Mouse (Mus musculus) cerebellum, adult 2 months (tissue): ENCODE data around the gene Vtcn1. TPM values are rescaled to one million over a fixed set of nuclear protein-coding genes. Genes with fewer than 3 reads are reported as not detected.

Source experiments
- DNase-seq, 2 experiments: peaks; one replicate each; pipeline ENCODE4 v3.0.0; 2021
- H3K27ac ChIP-seq: fragments of 200-500 bp; 2 replicates; pipeline ENCODE4 v1.5.1; 2012; ENCODE audit warnings: low read length, control low read depth, inconsistent platforms; ENCODE audit not compliant: insufficient read depth
- H3K27me3 ChIP-seq: fragments of 200-500 bp; 2 replicates; pipeline ENCODE4 v1.6.1; 2012; ENCODE audit warnings: inconsistent platforms, mild to moderate bottlenecking, low read length, moderate library complexity; ENCODE audit not compliant: control insufficient read depth, insufficient read depth
- H3K4me1 ChIP-seq: fragments of 200-500 bp; 2 replicates; pipeline ENCODE4 v1.6.1; 2011; ENCODE audit warnings: low read length; ENCODE audit not compliant: control insufficient read depth, insufficient read depth
- H3K4me3 ChIP-seq: fragments of 200-500 bp; replicated peaks from 2 replicates; pipeline ENCODE3; 2011; ENCODE audit warnings: mild to moderate bottlenecking, low read depth, low read length, control low read depth; ENCODE audit not compliant: insufficient read depth
- CTCF ChIP-seq: fragments of 200-500 bp; IDR thresholded peaks from 2 replicates; pipeline ENCODE4 v1.5.1; 2011; ENCODE audit warnings: low read depth, mild to moderate bottlenecking, control low read depth, low read length, moderate library complexity, borderline replicate concordance; ENCODE audit not compliant: insufficient read depth
- POLR2A ChIP-seq: fragments of 200-500 bp; IDR thresholded peaks from 2 replicates; pipeline ENCODE4 v1.6.1; 2011; ENCODE audit warnings: low read length, control low read depth, borderline replicate concordance; ENCODE audit not compliant: insufficient read depth
- WGBS: fragments of 180-500 bp; shearing (Covaris S2); methylation state at CpG from one replicate; pipeline ENCODE4 v1.1.7; 2018; 5-methylcytosine and 5-hydroxymethylcytosine counted together
- polyA plus RNA-seq: library from polyadenylated mRNA; depleted of rRNA; stranded (reverse); fragments of >200 nt; gene quantifications from 2 replicates; pipeline ENCODE4 v1.2.3, GENCODE M21; 2012

Gene Vtcn1
- polyA plus RNA-seq, 1 experiment: 0.03 TPM

DNA sequence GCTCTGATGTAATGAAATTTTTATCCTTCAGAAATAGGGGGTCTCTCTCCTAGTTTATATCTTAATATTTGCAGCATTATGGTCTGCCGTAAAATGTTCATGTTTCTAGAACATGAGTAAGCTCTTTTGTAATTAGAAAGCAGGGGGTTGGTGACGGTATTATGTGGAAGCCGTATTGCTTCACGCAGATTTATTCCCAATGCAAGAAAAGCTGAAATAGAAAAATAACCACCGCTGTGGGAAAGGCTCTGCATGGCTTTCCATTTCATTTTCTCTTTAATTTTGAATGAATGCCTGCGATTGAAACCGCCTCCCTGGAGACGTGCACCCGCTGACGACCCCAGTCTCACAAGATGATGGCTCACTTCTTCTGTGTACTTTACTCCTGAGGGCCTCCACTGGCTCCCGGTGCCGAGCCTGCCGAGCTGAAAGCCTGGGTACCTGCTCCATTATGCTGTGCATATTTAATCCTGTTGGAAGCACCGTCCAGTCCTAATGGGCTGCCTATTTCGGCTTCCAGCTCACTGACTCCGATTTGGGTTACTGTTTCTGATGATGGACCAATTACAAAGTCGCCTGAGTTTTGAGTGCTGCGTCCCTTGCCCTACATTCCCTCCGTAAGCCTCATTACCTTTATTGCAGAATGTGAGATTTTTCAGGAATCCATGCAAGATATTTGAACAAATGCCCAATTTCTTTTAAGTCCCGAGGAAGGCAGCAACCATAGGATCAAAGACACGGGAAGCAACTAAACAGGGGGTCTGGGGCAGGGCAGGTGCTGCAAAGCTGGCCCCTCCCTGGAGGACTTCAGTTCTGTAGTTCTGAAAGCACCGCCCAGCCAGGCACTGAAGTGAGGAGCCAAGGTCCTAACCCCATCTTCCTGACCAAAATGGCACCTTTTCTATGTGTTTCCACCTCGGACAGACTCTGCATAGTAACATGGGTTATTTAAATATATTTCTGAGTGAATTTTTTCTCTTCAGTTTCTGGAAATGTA is 36.3 kb downstream of the Vtcn1 start:
- no peak overlapping the region for H3K27ac ChIP-seq
- no peak for DNase-seq
- no peaks in the 10 kb centered on the region for H3K27me3 ChIP-seq
- H3K4me3 ChIP-seq: no peak overlapping the region
- peaks cover 3% of the 10 kb centered on the region; the same call in 1 of the 2 replicates for H3K4me1 ChIP-seq
- TF ChIP-seq CTCF (no peak), POLR2A (no peak)
- WGBS: 60% methylated on average over 23 of the region's 23 CpGs

GRCm38 (mm10) chr3:100866946-100867345 is 41.7 kb downstream of the Vtcn1 start:
- Histone ChIP-seq H3K4me3 (no peak overlapping the region), H3K4me1 (no peaks in the 10 kb centered on the region), H3K27ac (no peak overlapping the region), H3K27me3 (no peaks in the 10 kb centered on the region)
- TF ChIP-seq POLR2A (no peak), CTCF (no peak)
- WGBS: 37% methylated on average over 5 of the region's 5 CpGs
- DNase-seq: no peak

GRCm38 (mm10) chr3:100877057-100877456 is 51.8 kb downstream of the Vtcn1 start:
- Histone ChIP-seq H3K27me3 (no peaks in the 10 kb centered on the region), H3K4me3 (no peak overlapping the region), H3K4me1 (no peaks in the 10 kb centered on the region), H3K27ac (no peak overlapping the region)
- TF ChIP-seq POLR2A: no peak
- TF ChIP-seq CTCF: no peak
- WGBS: 37% methylated on average over 4 of the region's 4 CpGs
- no peak for DNase-seq

GRCm38 (mm10) chr3:100881403-100881802 is 56.1 kb downstream of the Vtcn1 start:
- no peak overlapping the region for H3K27ac ChIP-seq

DNA sequence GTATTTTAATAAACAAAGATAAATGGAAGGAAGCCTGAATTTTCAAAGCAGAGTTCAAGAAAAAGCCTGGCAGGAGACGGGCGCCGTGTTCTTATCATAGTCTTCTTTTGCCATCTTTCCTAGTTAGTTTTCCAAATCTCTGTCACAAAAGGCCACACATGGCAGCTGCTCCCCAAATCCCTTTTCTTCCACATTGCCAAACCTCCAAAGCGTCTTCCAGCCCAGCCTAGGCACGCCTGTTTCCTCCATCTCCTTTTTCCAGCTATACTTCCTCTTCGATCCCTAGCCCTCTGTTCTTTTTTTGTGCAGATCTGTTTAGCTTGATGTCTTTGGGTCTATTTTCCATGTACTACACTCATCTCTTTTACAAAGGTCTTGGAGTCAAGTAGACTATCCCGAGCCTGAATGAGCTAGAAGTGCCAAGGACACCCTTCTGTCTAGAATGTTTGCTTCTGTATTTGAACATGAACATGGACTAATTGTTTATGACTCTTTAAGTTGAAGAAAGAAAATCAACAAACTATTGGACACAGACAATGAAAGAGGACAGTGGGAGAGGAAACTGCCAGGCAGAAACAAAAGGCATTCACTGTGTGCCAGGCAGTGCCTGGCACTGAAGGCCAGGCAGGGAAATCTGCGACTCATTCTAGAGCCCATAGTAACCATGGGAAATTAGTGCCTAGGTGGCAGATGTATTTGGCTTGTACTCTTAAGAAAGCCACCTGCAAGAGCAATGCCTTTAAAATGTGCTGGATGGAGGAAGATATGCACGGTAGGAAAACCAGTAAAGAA is 56.8 kb downstream of the Vtcn1 start:
- Histone ChIP-seq H3K4me1 (no peaks in the 10 kb centered on the region), H3K27ac (0 out of 2 replicates have a peak overlapping the region, but pooled peaks have one; percentile 21)

More at GRCm38 (mm10) chr3:100881403-100881802, 56.1 kb downstream of the Vtcn1 start:
- DNase-seq: no peak
- no peak for TF ChIP-seq POLR2A
- no peak for TF ChIP-seq CTCF
- Histone ChIP-seq H3K4me3 (no peak overlapping the region), H3K4me1 (no peaks in the 10 kb centered on the region), H3K27me3 (no peaks in the 10 kb centered on the region)
- 69% methylated on average over 6 of the region's 6 CpGs for WGBS

GRCm38 (mm10) chr3:100889234-100889633 is 64.0 kb downstream of the Vtcn1 start:
- Histone ChIP-seq H3K4me3 (no peak overlapping the region), H3K27ac (no peak overlapping the region), H3K4me1 (peaks cover 4% of the 10 kb centered on the region; the same call in 1 of the 2 replicates), H3K27me3 (no peaks in the 10 kb centered on the region)
- WGBS: 87% methylated on average over 1 of the region's 1 CpGs
- TF ChIP-seq POLR2A (no peak), CTCF (no peak)
- DNase-seq: no peak

More for the DNA sequence above, 56.8 kb downstream of the Vtcn1 start:
- DNase-seq: no peak
- Histone ChIP-seq H3K4me3 (no peak overlapping the region), H3K27me3 (no peaks in the 10 kb centered on the region)
- TF ChIP-seq POLR2A: no peak
- no peak for TF ChIP-seq CTCF
- 52% methylated on average over 9 of the region's 9 CpGs for WGBS

DNA sequence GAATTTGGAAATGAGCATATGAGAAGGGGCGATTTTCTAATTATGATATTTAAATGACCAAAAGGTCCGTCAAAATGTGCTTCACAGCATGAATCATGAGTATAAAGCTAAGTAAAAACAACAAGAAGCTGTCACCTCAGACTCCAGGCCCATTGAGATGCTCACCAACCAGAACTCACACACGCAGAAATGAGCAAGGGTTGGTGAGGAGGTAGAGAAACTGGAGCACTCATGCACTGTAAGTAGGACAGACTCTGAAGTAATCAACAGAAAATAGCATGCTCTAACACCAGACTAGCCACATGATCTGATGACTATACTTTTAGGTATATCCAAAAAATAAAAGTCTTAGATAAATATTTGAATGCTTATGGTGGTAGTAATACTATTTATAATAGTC is 65.1 kb downstream of the Vtcn1 start:
- DNase-seq: no peak
- peaks cover 4% of the 10 kb centered on the region; the same call in 1 of the 2 replicates for H3K4me1 ChIP-seq
- H3K27me3 ChIP-seq: no peaks in the 10 kb centered on the region
- TF ChIP-seq CTCF (no peak), POLR2A (no peak)
- no peak overlapping the region for H3K4me3 ChIP-seq
- 80% methylated on average over 3 of the region's 3 CpGs for WGBS
- no peak overlapping the region for H3K27ac ChIP-seq
